Mouse (Mus musculus) cortical plate, adult 2 months (tissue): ENCODE results near the gene Slc7a8.

Experiments used
- CTCF ChIP-seq: fragments of 200-500 bp; IDR thresholded peaks from 2 replicates; pipeline ENCODE4 v1.5.1; 2011; ENCODE audit warnings: mild to moderate bottlenecking, control low read depth, low read length; ENCODE audit not compliant: insufficient read depth; ENCODE audit errors: extremely low read depth
- POLR2A ChIP-seq: fragments of 200-500 bp; IDR thresholded peaks from 2 replicates; pipeline ENCODE4 v1.6.1; 2011; ENCODE audit warnings: mild to moderate bottlenecking, low read length, control low read depth; ENCODE audit not compliant: insufficient read depth; ENCODE audit errors: extremely low read depth

DNA sequence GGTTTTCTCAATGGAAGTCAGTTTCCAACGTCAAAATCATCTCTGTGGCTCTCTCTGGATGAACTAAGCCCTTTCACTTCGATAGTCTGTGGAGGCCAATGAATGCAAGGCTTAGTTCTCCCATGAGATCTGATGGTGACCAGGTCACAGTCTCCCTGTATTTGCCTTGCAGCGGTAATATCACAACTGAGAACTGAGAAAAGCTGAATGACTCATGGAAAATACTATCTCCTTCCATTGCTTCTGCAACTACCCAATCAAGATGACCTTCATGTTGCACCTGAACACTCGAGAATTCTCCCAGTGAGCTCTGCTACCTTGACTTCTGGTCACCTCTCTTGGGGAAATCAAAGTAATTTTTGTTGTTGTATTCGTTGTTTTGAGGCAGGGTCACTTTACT, 54.2 kb downstream of the Slc7a8 start:
- TF ChIP-seq CTCF (no peak), POLR2A (no peak)
